Mouse (Mus musculus) ES-E14 (cell line): ENCODE measurements around the gene Bnip3.

Experiments used
- CHD2 ChIP-seq: IDR thresholded peaks from 2 replicates; pipeline ENCODE4 v1.6.1; 2014; ENCODE audit warnings: mild to moderate bottlenecking, low read depth, low read length, inconsistent platforms
- HCFC1 ChIP-seq: IDR thresholded peaks from 2 replicates; pipeline ENCODE4 v1.6.1; 2012; ENCODE audit warnings: low read length, inconsistent platforms, borderline replicate concordance; ENCODE audit not compliant: insufficient read depth
- MAFK ChIP-seq: IDR thresholded peaks from 2 replicates; pipeline ENCODE4 v1.6.1; 2014; ENCODE audit warnings: mild to moderate bottlenecking, low read depth, low read length, inconsistent platforms; ENCODE audit not compliant: insufficient read depth
- ZC3H11A ChIP-seq: IDR thresholded peaks from 2 replicates; pipeline ENCODE4 v1.6.1; 2012; ENCODE audit warnings: low read depth, mild to moderate bottlenecking, inconsistent platforms, low read length, borderline replicate concordance
- ZNF384 ChIP-seq: IDR thresholded peaks from 2 replicates; pipeline ENCODE4 v1.6.1; 2012; ENCODE audit warnings: low read depth, low read length, inconsistent platforms

DNA sequence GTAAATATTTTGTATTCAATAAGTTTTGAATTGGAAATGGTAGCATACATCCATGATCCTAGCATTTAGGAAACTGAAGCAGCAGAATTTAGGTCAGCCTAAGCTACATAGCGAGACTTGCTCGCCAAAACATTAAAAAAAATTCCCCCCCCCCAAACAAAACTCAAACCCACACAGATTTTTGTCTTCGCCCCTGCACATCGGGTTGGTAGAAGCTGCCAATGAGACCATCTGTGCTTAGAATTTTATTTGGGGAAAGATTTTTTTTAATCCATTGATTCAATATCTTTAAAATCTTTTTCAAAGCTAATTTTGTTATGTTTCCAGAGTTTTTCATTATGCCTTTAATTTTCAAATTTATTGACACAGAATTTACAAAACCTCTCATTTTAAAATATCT lies 19.1 kb upstream of the Bnip3 start:
- TF ChIP-seq ZC3H11A (no peak), CHD2 (no peak), MAFK (no peak), ZNF384 (no peak), HCFC1 (no peak)
